Mouse (Mus musculus) T-helper 1 cell (primary cell): ENCODE results near the gene Galnt17.

Experiments used
- in situ Hi-C: fragments of 300-600 bp; cut with MboI, MseI; formaldehyde crosslinking; loops from one replicate; pipeline ENCODE4 v1.15.1; 2025; ENCODE audit warnings: high pct_unique_total_duplicates

Galnt17 gene

GRCm38 (mm10) chr5:131246591-131246990 is 61.7 kb downstream of the Galnt17 start:
- in situ Hi-C loops, result no loop called here

GRCm38 (mm10) chr5:131241689-131242088 is 66.6 kb downstream of the Galnt17 start:
- in situ Hi-C loops, result no loop called here

GRCm38 (mm10) chr5:131239813-131240212 is 68.5 kb downstream of the Galnt17 start:
- in situ Hi-C loops, result loop anchor here (10.0 kb wide), 1 partner anchor 225 kb away; no protein-coding TSS in a partner anchor

- in situ Hi-C loops, result loop anchor here (10.0 kb wide), 1 partner anchor 222 kb away; no protein-coding TSS in a partner anchor
Measured at GRCm38 (mm10) chr5:131236906-131237305, 71.4 kb downstream of the Galnt17 start.

GRCm38 (mm10) chr5:131233828-131234227 is 74.5 kb downstream of the Galnt17 start:
- in situ Hi-C loops, result loop anchor here (10.0 kb wide), 1 partner anchor 219 kb away; no protein-coding TSS in a partner anchor

GRCm38 (mm10) chr5:131231060-131231459 is 77.2 kb downstream of the Galnt17 start:
- in situ Hi-C loops, result loop anchor here (10.0 kb wide), 1 partner anchor 216 kb away; no protein-coding TSS in a partner anchor

- in situ Hi-C loops, result loop anchor here (10.0 kb wide), 1 partner anchor 215 kb away; no protein-coding TSS in a partner anchor
Measured at GRCm38 (mm10) chr5:131229744-131230143, 78.6 kb downstream of the Galnt17 start.

GRCm38 (mm10) chr5:131223416-131223815 is 84.9 kb downstream of the Galnt17 start:
- in situ Hi-C loops, result no loop called here

- in situ Hi-C loops, result no loop called here
Measured at GRCm38 (mm10) chr5:131222498-131223244, 85.6 kb downstream of the Galnt17 start.

GRCm38 (mm10) chr5:131218221-131218620 is 90.1 kb downstream of the Galnt17 start:
- in situ Hi-C loops, result no loop called here

- in situ Hi-C loops, result no loop called here
Measured at GRCm38 (mm10) chr5:131211618-131212017, 96.7 kb downstream of the Galnt17 start.

GRCm38 (mm10) chr5:131201146-131201545 is 107.2 kb downstream of the Galnt17 start:
- in situ Hi-C loops, result no loop called here

GRCm38 (mm10) chr5:131192311-131192710 is 116.0 kb downstream of the Galnt17 start:
- in situ Hi-C loops, result no loop called here

- in situ Hi-C loops, result no loop called here
Measured at GRCm38 (mm10) chr5:131184566-131184965, 123.7 kb downstream of the Galnt17 start.

- in situ Hi-C loops, result no loop called here
Measured at GRCm38 (mm10) chr5:131181231-131181630, 127.1 kb downstream of the Galnt17 start.

GRCm38 (mm10) chr5:131180756-131181155 is 127.5 kb downstream of the Galnt17 start:
- in situ Hi-C loops, result no loop called here

GRCm38 (mm10) chr5:131177851-131178250 is 130.4 kb downstream of the Galnt17 start:
- in situ Hi-C loops, result no loop called here

GRCm38 (mm10) chr5:131177168-131177567 is 131.1 kb downstream of the Galnt17 start:
- in situ Hi-C loops, result no loop called here

GRCm38 (mm10) chr5:131169186-131169585 is 139.1 kb downstream of the Galnt17 start:
- in situ Hi-C loops, result no loop called here

- in situ Hi-C loops, result no loop called here
Measured at GRCm38 (mm10) chr5:131167366-131167765, 140.9 kb downstream of the Galnt17 start.

GRCm38 (mm10) chr5:131165681-131166080 is 142.6 kb downstream of the Galnt17 start:
- in situ Hi-C loops, result no loop called here

- in situ Hi-C loops, result no loop called here
Measured at GRCm38 (mm10) chr5:131157866-131158265, 150.4 kb downstream of the Galnt17 start.

- in situ Hi-C loops, result no loop called here
Measured at GRCm38 (mm10) chr5:131156323-131156722, 152.0 kb downstream of the Galnt17 start.
